Mouse (Mus musculus): Measurements from ENCODE around the gene Fcrlb. TPM values are rescaled to one million over a fixed set of nuclear protein-coding genes. Genes with fewer than 3 reads are reported as not detected.

Gene Fcrlb
- polyA plus RNA-seq, 1 experiment from 2014 or later = 0.22 TPM

DNA sequence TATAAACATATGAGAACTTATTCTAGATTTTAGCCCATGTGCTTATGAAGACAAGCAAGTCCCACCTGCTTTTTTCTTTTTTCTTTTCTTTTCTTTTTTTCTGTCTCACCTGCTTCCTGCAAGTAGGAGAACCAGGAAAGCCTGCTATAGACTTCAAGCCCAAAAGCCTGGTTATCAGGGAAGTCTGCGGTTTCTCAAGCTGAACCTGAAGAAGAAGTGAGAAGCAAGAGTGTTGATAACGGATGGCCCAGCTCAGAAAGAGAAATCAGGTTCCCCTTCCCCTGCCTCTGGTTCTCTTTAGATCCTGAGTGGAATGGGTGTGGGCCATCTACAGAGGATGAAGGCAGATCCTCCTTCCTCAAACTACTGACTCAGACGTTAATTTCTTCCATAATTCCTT lies 19.3 kb upstream of the Fcrlb start:
- no peaks in the 10 kb centered on the region for H3K36me3 ChIP-seq
- H3K4me2 ChIP-seq (replicated peaks) = no peak overlapping the region
- no peaks in the 10 kb centered on the region for H3K9me3 ChIP-seq
- WGBS = 87% methylated on average over 3 of the region's 3 CpGs
- no peak overlapping the region for H3K27ac ChIP-seq (replicated peaks)
- no peak overlapping the region for H3K9ac ChIP-seq (replicated peaks)
- H3K4me3 ChIP-seq = no peak overlapping the region
- ATAC-seq (replicated peaks) = no peak
- no peaks in the 10 kb centered on the region for H3K27me3 ChIP-seq
- no peaks in the 10 kb centered on the region for H3K4me1 ChIP-seq

DNA sequence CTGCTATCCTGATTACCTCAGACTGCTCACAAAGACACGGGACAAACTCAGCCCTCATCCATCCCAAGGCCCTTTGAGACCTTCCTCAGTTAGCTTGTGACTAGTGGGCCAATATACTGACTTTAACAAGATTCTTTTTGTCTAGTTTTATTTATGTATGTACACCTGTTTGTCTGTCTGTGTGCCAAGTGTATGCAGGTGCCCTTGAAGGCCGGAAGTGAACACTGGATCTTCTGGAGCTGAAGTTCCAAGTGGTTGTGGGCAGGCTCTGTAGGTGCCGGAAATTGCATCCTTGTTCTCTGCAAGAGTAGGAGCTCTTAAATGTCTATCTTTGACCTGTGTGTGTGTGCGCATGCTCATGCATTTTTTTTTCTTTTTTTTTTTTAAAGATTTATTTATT lies 16.5 kb upstream of the Fcrlb start:
- Histone ChIP-seq H3K9me3 (no peaks in the 10 kb centered on the region), H3K4me1 (no peaks in the 10 kb centered on the region), H3K27me3 (no peaks in the 10 kb centered on the region), H3K27ac (replicated peaks) (no peak overlapping the region), H3K4me2 (replicated peaks) (no peak overlapping the region), H3K4me3 (no peak overlapping the region), H3K9ac (replicated peaks) (no peak overlapping the region), H3K36me3 (no peaks in the 10 kb centered on the region)
- WGBS = 86% methylated on average over 4 of the region's 4 CpGs
- no peak for ATAC-seq (replicated peaks)

DNA sequence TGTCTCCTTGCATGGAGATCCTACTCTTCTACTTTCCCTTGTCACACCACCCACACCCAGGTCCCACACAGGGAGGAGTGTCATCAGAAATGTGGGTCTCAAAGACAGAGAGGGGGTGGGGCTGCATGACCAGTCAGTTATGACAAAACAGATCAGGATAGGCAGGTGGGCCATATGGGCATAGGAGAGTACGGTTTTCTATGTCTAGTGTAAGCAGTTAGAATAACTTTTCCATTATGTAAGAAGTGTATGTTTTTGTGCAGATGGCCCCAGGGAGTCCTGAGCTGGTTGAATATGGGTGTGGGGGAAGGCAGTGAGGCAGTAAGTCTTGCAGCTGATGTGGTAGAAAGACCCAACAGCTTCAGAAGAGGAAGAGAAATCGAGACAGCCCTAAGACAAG lies 15.7 kb upstream of the Fcrlb start:
- WGBS = 72% methylated on average over 2 of the region's 2 CpGs
- no peak for ATAC-seq (replicated peaks)
- H3K4me1 ChIP-seq = no peaks in the 10 kb centered on the region
- H3K36me3 ChIP-seq = no peaks in the 10 kb centered on the region
- no peaks in the 10 kb centered on the region for H3K27me3 ChIP-seq
- no peaks in the 10 kb centered on the region for H3K9me3 ChIP-seq
- H3K27ac ChIP-seq (replicated peaks) = no peak overlapping the region
- H3K4me2 ChIP-seq (replicated peaks) = no peak overlapping the region
- no peak overlapping the region for H3K4me3 ChIP-seq
- no peak overlapping the region for H3K9ac ChIP-seq (replicated peaks)

DNA sequence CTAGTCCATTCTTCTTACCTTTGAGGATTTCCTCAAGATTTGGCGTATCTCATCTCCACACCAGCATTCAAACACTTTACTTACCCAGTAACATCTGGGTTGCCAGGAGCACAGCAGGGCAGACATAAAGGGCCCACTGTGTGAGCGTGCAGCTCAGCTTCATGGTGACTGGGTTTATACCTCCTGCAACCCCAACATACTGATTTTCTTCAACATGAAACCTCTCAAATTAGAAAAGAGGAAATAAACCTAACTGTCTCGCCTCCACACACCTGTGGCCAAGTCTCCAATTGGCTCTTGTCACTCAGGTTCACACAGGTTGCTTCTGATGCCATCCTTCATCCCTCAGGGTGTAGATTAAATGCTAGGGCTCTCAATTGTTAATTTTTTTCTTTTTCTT lies 14.6 kb upstream of the Fcrlb start, which contains the start of gene Fcrla:
TSS of gene Fcrla (minus strand) at position 206 of the 400 bp plus-strand sequence.
- no peak within 1 kb of the TSS for H3K9ac ChIP-seq (replicated peaks)
- H3K36me3 ChIP-seq = no peaks in the 10 kb centered on the region
- no peaks in the 10 kb centered on the region for H3K27me3 ChIP-seq
- no peaks in the 10 kb centered on the region for H3K9me3 ChIP-seq
- no peak for ATAC-seq (replicated peaks)
- no peak within 1 kb of the TSS for H3K4me3 ChIP-seq
- no peaks in the 10 kb centered on the region for H3K4me1 ChIP-seq
- no peak within 1 kb of the TSS for H3K4me2 ChIP-seq (replicated peaks)
- no peak within 1 kb of the TSS for H3K27ac ChIP-seq (replicated peaks)
- WGBS = 76% methylated on average over 3 of the region's 3 CpGs

DNA sequence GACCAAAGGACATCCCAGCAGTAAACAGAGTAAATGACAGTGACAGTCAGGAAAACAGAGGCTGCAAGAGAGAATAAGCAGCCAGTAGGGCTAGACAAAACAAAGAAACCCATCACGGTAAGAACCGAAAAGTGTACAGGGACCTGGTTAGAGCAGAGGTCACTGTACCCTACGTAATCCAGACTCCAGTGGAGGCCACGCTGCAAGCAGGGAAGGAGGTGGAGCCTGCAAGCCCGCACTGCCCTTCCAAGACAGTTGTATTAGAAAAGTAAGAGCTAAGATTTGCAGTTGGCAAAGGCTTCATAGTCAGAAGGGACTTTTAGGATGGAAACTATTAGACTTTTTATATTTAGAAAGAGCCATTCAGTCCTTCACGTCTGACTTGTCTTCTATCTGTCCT lies 14.2 kb upstream of the Fcrlb start:
- no peaks in the 10 kb centered on the region for H3K36me3 ChIP-seq
- no peak overlapping the region for H3K9ac ChIP-seq (replicated peaks)
- ATAC-seq (replicated peaks) = no peak
- no peak overlapping the region for H3K4me3 ChIP-seq
- no peaks in the 10 kb centered on the region for H3K27me3 ChIP-seq
- H3K27ac ChIP-seq (replicated peaks) = no peak overlapping the region
- H3K9me3 ChIP-seq = no peaks in the 10 kb centered on the region
- H3K4me2 ChIP-seq (replicated peaks) = no peak overlapping the region
- no peaks in the 10 kb centered on the region for H3K4me1 ChIP-seq
- WGBS = 70% methylated on average over 6 of the region's 6 CpGs

DNA sequence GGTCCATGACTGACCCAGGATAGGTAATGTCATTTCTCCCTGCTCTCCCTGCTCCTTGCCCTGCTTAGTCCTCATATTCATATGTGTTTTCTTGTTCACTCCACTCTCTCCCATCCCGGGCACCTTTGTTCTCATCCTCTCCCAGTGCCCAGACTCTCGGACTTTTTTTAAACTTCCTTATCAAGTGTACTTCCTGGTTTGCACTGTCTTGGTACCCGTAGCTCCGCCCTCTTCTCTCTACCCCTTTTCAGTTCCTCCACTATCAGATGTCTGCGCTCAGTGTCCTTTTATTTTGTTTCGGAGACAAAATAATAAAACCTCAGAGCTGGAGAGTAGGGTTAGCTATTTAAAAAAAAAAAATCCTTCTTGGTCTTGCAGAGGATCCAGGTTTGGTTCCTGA lies 11.7 kb upstream of the Fcrlb start:
- no peaks in the 10 kb centered on the region for H3K36me3 ChIP-seq
- no peak overlapping the region for H3K9ac ChIP-seq (replicated peaks)
- ATAC-seq (replicated peaks) = no peak
- no peak overlapping the region for H3K4me2 ChIP-seq (replicated peaks)
- H3K27ac ChIP-seq (replicated peaks) = no peak overlapping the region
- no peak overlapping the region for H3K4me3 ChIP-seq
- H3K4me1 ChIP-seq = no peaks in the 10 kb centered on the region
- no peaks in the 10 kb centered on the region for H3K27me3 ChIP-seq
- 87% methylated on average over 6 of the region's 6 CpGs for WGBS
- H3K9me3 ChIP-seq = no peaks in the 10 kb centered on the region

DNA sequence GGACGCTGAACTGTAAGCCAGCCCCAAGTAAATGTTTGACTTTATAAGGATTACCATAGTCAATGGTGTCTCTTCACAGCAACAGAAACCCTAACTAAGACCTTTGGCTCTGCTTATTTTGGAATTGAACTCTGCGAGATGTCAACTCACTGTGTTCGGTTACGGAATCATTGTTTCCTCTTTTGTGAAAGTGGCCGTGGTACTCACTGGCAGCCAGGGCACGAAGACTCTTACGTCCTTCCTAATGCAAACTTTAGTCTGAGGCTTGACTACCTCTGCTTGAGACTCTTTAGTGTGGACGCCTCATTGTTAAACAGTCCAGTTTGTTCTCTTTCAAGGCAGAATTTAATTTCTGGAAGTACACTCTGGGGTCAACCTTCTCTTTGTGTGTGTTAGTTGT lies 6.6 kb upstream of the Fcrlb start:
- no peak overlapping the region for H3K27ac ChIP-seq (replicated peaks)
- H3K9me3 ChIP-seq = no peaks in the 10 kb centered on the region
- H3K27me3 ChIP-seq = no peaks in the 10 kb centered on the region
- ATAC-seq (replicated peaks) = no peak
- H3K4me3 ChIP-seq = no peak overlapping the region
- 93% methylated on average over 8 of the region's 8 CpGs for WGBS
- H3K36me3 ChIP-seq = no peaks in the 10 kb centered on the region
- H3K4me2 ChIP-seq (replicated peaks) = no peak overlapping the region
- H3K4me1 ChIP-seq = no peaks in the 10 kb centered on the region
- H3K9ac ChIP-seq (replicated peaks) = no peak overlapping the region

DNA sequence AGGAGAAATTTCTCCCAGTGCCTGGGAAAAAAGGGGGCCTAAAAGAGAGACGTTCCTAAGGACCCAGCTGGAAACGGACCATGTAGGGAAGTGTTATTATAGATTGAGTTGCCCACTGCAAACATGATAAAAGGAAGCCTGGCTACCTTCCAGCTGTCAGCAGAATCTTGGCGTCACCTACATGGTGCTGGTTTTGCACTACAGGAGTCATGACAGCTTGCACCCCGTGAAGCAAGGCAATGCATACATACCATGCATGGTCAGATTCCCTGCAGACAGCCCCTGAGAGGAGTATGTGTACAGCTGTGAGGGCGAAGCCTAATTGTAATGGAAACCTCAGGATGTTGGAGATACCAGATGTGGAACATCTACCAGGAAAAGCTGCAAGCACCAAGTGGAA lies 2.9 kb upstream of the Fcrlb start:
- WGBS = 62% methylated on average over 5 of the region's 5 CpGs
- no peak overlapping the region for H3K27ac ChIP-seq (replicated peaks)
- no peak for ATAC-seq (replicated peaks)
- no peak overlapping the region for H3K4me3 ChIP-seq
- no peaks in the 10 kb centered on the region for H3K36me3 ChIP-seq
- H3K9ac ChIP-seq (replicated peaks) = no peak overlapping the region
- no peak overlapping the region for H3K4me2 ChIP-seq (replicated peaks)
- H3K9me3 ChIP-seq = no peaks in the 10 kb centered on the region
- no peaks in the 10 kb centered on the region for H3K27me3 ChIP-seq
- H3K4me1 ChIP-seq = no peaks in the 10 kb centered on the region

DNA sequence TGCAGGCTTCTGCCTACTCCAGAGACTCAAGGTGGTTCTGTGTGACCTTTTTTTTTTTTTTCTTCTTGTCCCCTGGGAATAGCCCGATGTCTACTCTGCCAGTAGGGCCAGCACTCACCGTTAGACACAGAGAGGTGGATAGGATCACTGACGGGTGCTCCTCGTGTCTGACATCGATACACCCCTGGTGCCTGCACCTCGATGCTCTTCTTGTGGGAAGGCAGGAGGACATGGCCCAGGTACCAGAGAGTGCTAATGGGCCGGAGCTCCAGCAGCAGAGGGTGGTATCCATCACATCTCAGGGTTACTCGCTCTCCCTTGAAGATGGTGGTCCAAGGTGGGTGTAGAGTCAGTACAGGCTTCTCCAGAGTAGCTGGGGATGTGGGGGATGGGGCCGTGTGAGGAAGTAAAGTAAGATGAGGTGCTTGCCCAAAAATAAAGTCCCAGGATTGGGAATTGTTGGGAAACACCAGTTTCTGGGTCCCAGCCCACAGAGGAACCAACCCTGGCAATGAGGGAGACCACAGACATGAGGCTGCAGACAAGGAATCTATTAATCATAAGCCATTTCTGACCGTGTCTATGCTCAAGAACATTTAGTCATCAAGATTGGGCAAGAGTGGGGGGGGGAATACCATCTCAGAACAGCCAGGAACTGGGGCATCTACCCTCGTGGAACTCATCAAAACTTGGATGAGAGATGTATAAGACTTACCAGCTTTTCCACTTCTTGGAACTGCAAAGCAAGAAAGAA lies 657 bp downstream of the Fcrlb start:
- H3K4me2 ChIP-seq (replicated peaks) = no peak overlapping the region
- H3K27ac ChIP-seq (replicated peaks) = no peak overlapping the region
- no peaks in the 10 kb centered on the region for H3K36me3 ChIP-seq
- H3K27me3 ChIP-seq = peaks cover 18% of the 10 kb centered on the region
- no peak overlapping the region for H3K4me3 ChIP-seq
- no peak for ATAC-seq (replicated peaks)
- H3K4me1 ChIP-seq = peaks cover 15% of the 10 kb centered on the region
- H3K9ac ChIP-seq (replicated peaks) = no peak overlapping the region
- WGBS = 85% methylated on average over 11 of the region's 11 CpGs
- no peaks in the 10 kb centered on the region for H3K9me3 ChIP-seq

DNA sequence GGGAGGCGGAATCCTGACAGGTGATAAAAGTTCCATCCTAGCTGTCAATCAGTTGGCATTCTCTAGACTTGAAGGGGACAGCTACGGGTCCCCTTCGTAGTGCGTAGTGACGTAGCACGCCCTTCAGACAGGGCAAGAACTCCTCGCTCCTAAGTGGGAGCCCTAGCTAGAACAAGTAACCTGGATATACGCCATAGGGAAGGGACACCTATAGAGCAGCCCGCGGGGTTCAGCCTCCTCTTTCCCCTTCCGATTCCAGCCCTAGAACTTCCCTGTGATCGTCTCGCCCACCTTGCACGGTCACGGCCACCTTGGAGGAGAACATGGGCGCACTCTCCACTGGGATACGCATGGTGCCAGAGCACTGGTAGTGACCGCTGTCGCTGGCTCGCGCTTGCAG lies 4.4 kb downstream of the Fcrlb start:
- H3K9me3 ChIP-seq = no peaks in the 10 kb centered on the region

DNA sequence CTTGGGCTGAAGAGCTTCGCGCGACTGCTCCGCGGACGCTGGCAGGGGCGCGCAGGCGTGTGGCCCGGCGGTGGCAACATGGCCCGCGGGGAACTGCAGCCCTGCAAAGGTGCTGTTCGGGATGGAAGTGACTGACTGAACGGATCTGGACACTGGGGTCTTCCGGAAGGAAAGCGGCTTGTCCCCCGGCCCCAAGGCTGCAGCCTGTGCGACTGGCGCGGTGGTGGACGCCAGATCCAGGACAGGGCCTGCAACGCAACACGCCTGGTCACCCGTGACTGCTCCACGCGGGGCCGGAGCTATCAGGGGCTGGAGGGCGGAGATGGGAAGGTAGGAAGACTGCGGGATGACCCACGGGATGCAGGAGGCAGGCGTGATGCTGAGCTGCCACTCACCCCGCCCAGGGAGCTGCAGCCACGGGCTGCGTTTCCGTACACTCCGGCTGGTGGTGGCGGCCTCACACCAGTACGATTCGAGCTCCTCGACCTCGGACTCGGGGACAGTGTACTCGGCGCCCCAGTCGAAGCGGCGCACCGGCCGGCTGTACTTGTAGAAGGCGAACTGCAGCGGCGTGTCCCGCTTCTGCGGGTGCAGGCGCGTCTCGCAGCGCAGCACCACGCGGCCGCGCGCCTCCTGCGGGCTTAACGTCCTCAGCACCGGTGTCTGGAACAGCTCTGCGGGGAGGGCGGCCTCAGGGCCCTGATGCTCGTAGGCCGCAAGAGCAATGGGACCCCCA lies 5.1 kb downstream of the Fcrlb start:
- no peak overlapping the region for H3K27ac ChIP-seq (replicated peaks)
- H3K9ac ChIP-seq (replicated peaks) = peak overlapping the region; percentile 64
- peak overlapping the region; percentile 95 for H3K4me2 ChIP-seq (replicated peaks)
- H3K9me3 ChIP-seq = no peaks in the 10 kb centered on the region
- peak overlapping the region; percentile 65 for H3K4me3 ChIP-seq
- H3K4me1 ChIP-seq = peaks cover 17% of the 10 kb centered on the region
- WGBS = under 1% methylated on average over 71 of the region's 71 CpGs
- ATAC-seq (replicated peaks) = peak; percentile 86
- no peaks in the 10 kb centered on the region for H3K36me3 ChIP-seq
- H3K27me3 ChIP-seq = peaks cover 28% of the 10 kb centered on the region

More for the DNA sequence above, 4.4 kb downstream of the Fcrlb start:
- ATAC-seq (replicated peaks) = peak; percentile 73
- H3K4me2 ChIP-seq (replicated peaks) = peak overlapping the region; percentile 95
- H3K4me3 ChIP-seq = peak overlapping the region; percentile 65
- H3K4me1 ChIP-seq = peaks cover 17% of the 10 kb centered on the region
- H3K36me3 ChIP-seq = no peaks in the 10 kb centered on the region
- WGBS = 4% methylated on average over 21 of the region's 21 CpGs
- H3K9ac ChIP-seq (replicated peaks) = peak overlapping the region; percentile 64
- H3K27me3 ChIP-seq = peaks cover 28% of the 10 kb centered on the region
- H3K27ac ChIP-seq (replicated peaks) = no peak overlapping the region

DNA sequence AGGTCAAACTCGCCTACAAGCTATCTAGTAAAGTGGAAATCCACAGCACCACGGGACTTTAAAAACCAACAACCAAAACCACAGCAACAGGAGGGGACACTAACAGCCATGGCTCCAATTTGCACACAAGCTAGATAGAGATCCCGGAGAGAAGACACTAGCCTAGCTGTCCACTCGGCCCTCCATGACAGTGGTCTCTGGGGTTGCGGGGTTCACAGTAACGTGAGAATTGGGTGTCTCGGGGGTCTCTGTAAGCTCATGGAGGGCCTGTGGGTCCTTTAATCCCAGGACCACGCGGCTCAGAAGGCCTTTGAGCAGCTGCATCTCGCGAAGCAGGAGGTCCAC lies 5.7 kb downstream of the Fcrlb start:
- H3K27me3 ChIP-seq = peaks cover 28% of the 10 kb centered on the region
- H3K9me3 ChIP-seq = no peaks in the 10 kb centered on the region
- H3K4me2 ChIP-seq (replicated peaks) = peak overlapping the region; percentile 95
- no peak for ATAC-seq (replicated peaks)
- 17% methylated on average over 11 of the region's 11 CpGs for WGBS
- peak overlapping the region; percentile 64 for H3K9ac ChIP-seq (replicated peaks)
- H3K4me1 ChIP-seq = peaks cover 17% of the 10 kb centered on the region
- peak overlapping the region; percentile 65 for H3K4me3 ChIP-seq
- no peak overlapping the region for H3K27ac ChIP-seq (replicated peaks)
- H3K36me3 ChIP-seq = no peaks in the 10 kb centered on the region

All from forebrain, embryonic 15.5 days (tissue).